Mouse (Mus musculus): Measurements from ENCODE around the gene Eif5a2. TPM values are rescaled to one million over a fixed set of nuclear protein-coding genes. Genes with fewer than 3 reads are reported as not detected.
"Not testable (repeated sequence)": the region's sequence is repeated elsewhere in the genome, so short reads cannot be mapped to it uniquely, and the experiment has no call there.

Eif5a2 gene
- polyA plus RNA-seq, 1 experiment from 2014 or later: 8.3 TPM

DNA sequence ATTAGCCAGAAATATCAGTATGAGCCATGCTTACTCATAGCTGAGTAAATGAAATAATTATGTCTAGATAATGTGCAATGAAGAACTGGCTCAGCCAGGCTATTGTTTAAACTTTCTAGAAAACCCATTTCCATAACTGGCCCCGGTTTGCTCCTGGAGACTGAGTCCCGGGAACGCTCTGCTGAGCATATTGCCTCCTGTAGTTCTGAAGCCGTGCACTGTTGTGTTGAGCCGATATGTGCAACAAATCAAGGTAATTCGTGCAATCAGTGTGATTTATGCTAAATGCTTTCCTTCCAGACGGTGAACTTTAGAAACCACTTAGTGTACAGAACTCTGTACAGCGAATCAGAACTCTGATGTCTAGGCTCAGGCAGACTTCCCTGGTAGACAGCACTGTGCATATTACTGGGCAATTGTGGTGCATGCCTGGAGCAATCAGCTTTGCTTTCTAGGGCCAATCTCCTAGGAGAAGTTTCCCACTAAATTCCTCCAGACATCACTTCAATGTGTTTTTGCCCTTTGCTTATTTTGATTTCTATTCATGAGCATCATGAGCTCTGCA, 19.8 kb upstream of the Eif5a2 start:
- 74% methylated on average over 8 of the region's 8 CpGs for WGBS
- H3K27me3 ChIP-seq (replicated peaks; ENCODE audit: control insufficient read depth, insufficient read depth, low read length): no peaks in the 10 kb centered on the region
- no peak for ATAC-seq

DNA sequence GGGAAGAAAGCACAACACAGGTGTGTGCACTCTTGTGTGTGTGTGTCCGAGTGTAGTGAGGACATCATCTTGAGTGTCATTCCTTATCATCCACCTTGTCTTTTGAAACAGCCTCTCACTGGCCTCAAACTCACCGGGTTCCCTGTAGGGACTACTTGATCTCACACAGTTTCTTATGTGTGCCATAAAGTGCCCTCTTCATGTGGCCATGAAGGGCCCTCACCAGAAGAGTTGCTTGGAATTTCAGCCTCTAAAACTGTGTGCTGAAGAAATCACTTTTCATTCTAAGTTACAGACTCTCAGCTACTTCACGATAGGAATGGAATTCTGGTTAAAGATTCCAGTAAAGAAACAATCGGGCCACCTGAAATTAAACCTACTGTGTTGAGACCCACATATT, 14.1 kb upstream of the Eif5a2 start:
- Histone ChIP-seq H3K27ac (ENCODE audit: low read length) (no peak overlapping the region), H3K9ac (replicated peaks; ENCODE audit: low read depth, low read length) (no peak overlapping the region), H3K4me1 (replicated peaks; ENCODE audit: control insufficient read depth, insufficient read depth, low read length) (no peaks in the 10 kb centered on the region), H3K4me3 (replicated peaks; ENCODE audit: low read length) (no peak overlapping the region), H3K9me3 (ENCODE audit: control insufficient read depth, low read length) (no peaks in the 10 kb centered on the region), H3K4me2 (ENCODE audit: low read length) (no peak overlapping the region), H3K27me3 (replicated peaks; ENCODE audit: control insufficient read depth, insufficient read depth, low read length) (no peaks in the 10 kb centered on the region), H3K36me3 (ENCODE audit: control insufficient read depth, insufficient read depth) (no peaks in the 10 kb centered on the region)
- 93% methylated on average over 4 of the region's 4 CpGs for WGBS
- no peak for ATAC-seq

More for the DNA sequence above, 19.8 kb upstream of the Eif5a2 start:
- Histone ChIP-seq H3K4me1 (replicated peaks; ENCODE audit: control insufficient read depth, insufficient read depth, low read length) (no peaks in the 10 kb centered on the region), H3K4me2 (ENCODE audit: low read length) (no peak overlapping the region), H3K9ac (replicated peaks; ENCODE audit: low read depth, low read length) (no peak overlapping the region), H3K36me3 (ENCODE audit: control insufficient read depth, insufficient read depth) (no peaks in the 10 kb centered on the region), H3K4me3 (replicated peaks; ENCODE audit: low read length) (no peak overlapping the region), H3K9me3 (ENCODE audit: control insufficient read depth, low read length) (no peaks in the 10 kb centered on the region), H3K27ac (ENCODE audit: low read length) (no peak overlapping the region)

DNA sequence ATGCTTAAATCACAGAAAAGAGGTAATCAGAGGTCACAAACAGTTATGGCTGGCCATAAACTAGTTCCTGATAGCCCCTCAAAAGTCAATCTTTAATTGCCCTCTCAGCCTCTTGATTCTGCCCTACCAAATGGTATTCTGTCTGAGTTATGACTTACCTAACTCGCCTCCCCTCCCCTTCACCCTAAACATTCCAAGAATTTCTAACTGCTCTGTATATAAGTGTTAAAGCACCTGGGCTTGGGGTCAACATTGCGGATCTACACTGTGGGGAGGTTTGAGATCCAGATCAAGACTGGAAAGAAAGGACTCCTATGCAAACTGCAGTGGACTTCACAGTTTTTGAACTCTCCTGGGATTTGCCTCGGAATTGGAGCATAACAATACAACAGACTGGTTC, 12.9 kb upstream of the Eif5a2 start:
- Histone ChIP-seq H3K27ac (ENCODE audit: low read length) (no peak overlapping the region), H3K27me3 (replicated peaks; ENCODE audit: control insufficient read depth, insufficient read depth, low read length) (no peaks in the 10 kb centered on the region), H3K4me3 (replicated peaks; ENCODE audit: low read length) (no peak overlapping the region), H3K9ac (replicated peaks; ENCODE audit: low read depth, low read length) (no peak overlapping the region), H3K36me3 (ENCODE audit: control insufficient read depth, insufficient read depth) (no peaks in the 10 kb centered on the region), H3K4me1 (replicated peaks; ENCODE audit: control insufficient read depth, insufficient read depth, low read length) (no peaks in the 10 kb centered on the region), H3K9me3 (ENCODE audit: control insufficient read depth, low read length) (no peaks in the 10 kb centered on the region), H3K4me2 (ENCODE audit: low read length) (no peak overlapping the region)
- WGBS: 84% methylated on average over 3 of the region's 3 CpGs
- ATAC-seq: no peak

DNA sequence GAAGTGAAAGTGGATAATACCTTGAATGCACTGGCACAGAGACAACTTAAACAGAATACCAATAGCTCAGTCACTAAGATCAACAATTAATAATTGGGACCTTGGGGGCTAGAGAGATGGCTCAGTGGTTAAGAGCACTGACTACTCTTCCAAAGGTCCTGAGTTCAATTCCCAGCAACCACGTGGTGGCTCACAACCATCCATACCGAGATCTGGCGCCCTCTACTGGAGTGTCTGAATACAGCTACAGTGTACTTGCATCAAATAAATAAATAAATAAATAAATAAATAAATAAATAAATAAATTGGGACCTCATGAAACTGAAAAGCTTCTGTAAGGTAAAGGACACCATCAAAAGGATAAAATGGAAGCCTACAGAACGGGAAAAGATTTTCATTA, 8.2 kb upstream of the Eif5a2 start:
- not testable (repeated sequence) for H3K27ac ChIP-seq (ENCODE audit: low read length); H3K9me3 ChIP-seq (ENCODE audit: control insufficient read depth, low read length)
- WGBS: 76% methylated on average over 4 of the region's 4 CpGs

DNA sequence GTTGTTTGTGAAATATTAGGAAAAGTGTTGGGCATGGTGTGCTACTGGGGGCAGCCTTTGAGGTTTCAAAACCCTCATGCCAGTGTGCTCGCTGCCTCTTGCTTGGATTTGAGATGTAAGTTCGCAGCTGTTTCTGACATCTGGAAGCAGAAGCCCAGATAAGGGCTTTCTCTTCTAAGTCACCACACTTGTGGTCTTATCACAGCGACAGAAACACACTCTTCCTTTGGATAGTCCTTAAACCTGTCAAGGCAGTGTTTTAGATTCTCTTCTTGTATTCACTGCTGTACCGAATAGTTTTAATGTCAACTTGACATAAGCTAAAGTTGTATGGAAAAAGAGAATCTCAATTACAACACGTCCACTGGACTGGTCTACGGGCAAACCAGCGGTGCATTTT, 5.7 kb upstream of the Eif5a2 start:
- no peak overlapping the region for H3K27ac ChIP-seq (ENCODE audit: low read length)
- H3K9ac ChIP-seq (replicated peaks; ENCODE audit: low read depth, low read length): no peak overlapping the region
- no peaks in the 10 kb centered on the region for H3K27me3 ChIP-seq (replicated peaks; ENCODE audit: control insufficient read depth, insufficient read depth, low read length)
- H3K4me2 ChIP-seq (ENCODE audit: low read length): no peak overlapping the region
- ATAC-seq: no peak
- WGBS: 90% methylated on average over 7 of the region's 7 CpGs
- no peaks in the 10 kb centered on the region for H3K9me3 ChIP-seq (ENCODE audit: control insufficient read depth, low read length)
- H3K4me3 ChIP-seq (replicated peaks; ENCODE audit: low read length): no peak overlapping the region
- no peaks in the 10 kb centered on the region for H3K4me1 ChIP-seq (replicated peaks; ENCODE audit: control insufficient read depth, insufficient read depth, low read length)
- no peaks in the 10 kb centered on the region for H3K36me3 ChIP-seq (ENCODE audit: control insufficient read depth, insufficient read depth)

More for the DNA sequence above, 8.2 kb upstream of the Eif5a2 start:
- H3K4me2 ChIP-seq (ENCODE audit: low read length); H3K36me3 ChIP-seq (ENCODE audit: control insufficient read depth, insufficient read depth); H3K9ac ChIP-seq (replicated peaks; ENCODE audit: low read depth, low read length); H3K27me3 ChIP-seq (replicated peaks; ENCODE audit: control insufficient read depth, insufficient read depth, low read length); H3K4me1 ChIP-seq (replicated peaks; ENCODE audit: control insufficient read depth, insufficient read depth, low read length); ATAC-seq; H3K4me3 ChIP-seq (replicated peaks; ENCODE audit: low read length): not testable (repeated sequence)

DNA sequence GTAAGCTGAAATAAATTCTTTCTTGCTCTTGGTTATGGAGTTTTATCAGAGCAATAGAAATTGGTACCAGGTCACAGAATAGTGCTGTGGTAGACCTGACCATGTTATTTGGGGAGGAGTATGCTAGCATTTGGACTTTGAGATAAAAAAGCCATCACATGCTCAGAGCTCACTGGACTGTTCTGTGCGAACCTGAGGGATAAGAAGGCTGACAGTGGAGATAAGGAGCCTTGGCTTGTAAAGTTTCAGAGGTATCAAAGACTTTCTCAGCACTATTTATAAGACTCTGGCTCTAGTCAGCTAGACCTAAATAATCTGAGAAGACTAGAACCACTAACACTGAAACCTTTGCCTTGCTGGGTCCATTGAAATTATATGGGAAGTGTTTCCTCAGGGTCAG, 5.1 kb upstream of the Eif5a2 start:
- no peak overlapping the region for H3K4me2 ChIP-seq (ENCODE audit: low read length)
- no peak overlapping the region for H3K4me3 ChIP-seq (replicated peaks; ENCODE audit: low read length)
- H3K27me3 ChIP-seq (replicated peaks; ENCODE audit: control insufficient read depth, insufficient read depth, low read length): no peaks in the 10 kb centered on the region
- no peak overlapping the region for H3K27ac ChIP-seq (ENCODE audit: low read length)
- no peak for ATAC-seq
- 90% methylated on average over 1 of the region's 1 CpGs for WGBS
- H3K36me3 ChIP-seq (ENCODE audit: control insufficient read depth, insufficient read depth): no peaks in the 10 kb centered on the region
- H3K4me1 ChIP-seq (replicated peaks; ENCODE audit: control insufficient read depth, insufficient read depth, low read length): peaks cover 5% of the 10 kb centered on the region
- no peak overlapping the region for H3K9ac ChIP-seq (replicated peaks; ENCODE audit: low read depth, low read length)
- no peaks in the 10 kb centered on the region; the same call in 1 of the 2 replicates for H3K9me3 ChIP-seq (ENCODE audit: control insufficient read depth, low read length)

DNA sequence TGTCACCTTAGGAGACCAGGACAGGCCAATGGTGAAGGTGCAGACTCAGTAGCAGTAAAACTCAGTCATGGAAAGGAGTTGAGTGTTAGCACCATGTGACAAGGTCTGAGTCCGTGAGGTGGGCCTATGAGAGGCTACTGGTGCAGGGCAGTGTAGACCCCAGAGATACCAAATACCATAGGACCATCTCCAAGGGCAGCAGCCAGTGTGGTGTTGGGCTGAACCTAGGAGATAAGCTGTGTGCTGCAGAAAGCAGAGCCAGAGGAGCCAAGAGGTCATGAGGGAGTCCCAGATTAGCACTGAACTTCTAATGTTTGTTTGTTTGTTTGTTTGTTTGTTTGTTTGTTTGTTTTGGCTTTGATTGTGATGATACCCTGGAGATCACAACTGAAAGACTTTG, 4.6 kb upstream of the Eif5a2 start:
- Histone ChIP-seq H3K9me3 (ENCODE audit: control insufficient read depth, low read length) (no peaks in the 10 kb centered on the region; the same call in 1 of the 2 replicates), H3K27ac (ENCODE audit: low read length) (no peak overlapping the region), H3K9ac (replicated peaks; ENCODE audit: low read depth, low read length) (no peak overlapping the region), H3K36me3 (ENCODE audit: control insufficient read depth, insufficient read depth) (no peaks in the 10 kb centered on the region), H3K4me3 (replicated peaks; ENCODE audit: low read length) (no peak overlapping the region), H3K27me3 (replicated peaks; ENCODE audit: control insufficient read depth, insufficient read depth, low read length) (no peaks in the 10 kb centered on the region), H3K4me2 (ENCODE audit: low read length) (no peak overlapping the region), H3K4me1 (replicated peaks; ENCODE audit: control insufficient read depth, insufficient read depth, low read length) (peaks cover 5% of the 10 kb centered on the region)
- no peak for ATAC-seq
- 81% methylated on average over 1 of the region's 1 CpGs for WGBS

DNA sequence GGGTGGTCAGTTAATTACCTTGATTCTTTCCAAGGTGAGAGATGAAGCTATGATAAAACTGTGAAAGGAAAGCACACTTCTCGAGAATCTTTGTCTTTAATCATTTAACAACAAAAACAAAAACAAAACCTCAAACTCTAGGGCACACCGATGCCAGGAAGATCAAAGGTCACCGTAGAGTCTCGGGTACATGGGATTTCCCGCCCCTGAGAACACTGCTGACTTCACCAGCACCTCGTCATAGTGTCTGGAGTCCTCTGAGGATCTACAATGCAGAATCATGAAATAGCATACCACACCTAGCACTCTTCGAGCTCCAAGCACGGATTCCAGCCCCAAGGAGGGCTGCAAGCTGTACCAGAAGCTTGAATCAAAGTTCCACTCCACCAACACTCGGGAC, 565 bp upstream of the Eif5a2 start:
- peak overlapping the region; percentile 96 for H3K4me2 ChIP-seq (ENCODE audit: low read length)
- no peak for ATAC-seq
- WGBS: 70% methylated on average over 9 of the region's 9 CpGs
- H3K4me1 ChIP-seq (replicated peaks; ENCODE audit: control insufficient read depth, insufficient read depth, low read length): peaks cover 17% of the 10 kb centered on the region
- H3K27me3 ChIP-seq (replicated peaks; ENCODE audit: control insufficient read depth, insufficient read depth, low read length): no peaks in the 10 kb centered on the region
- H3K4me3 ChIP-seq (replicated peaks; ENCODE audit: low read length): peak overlapping the region; percentile 83
- no peaks in the 10 kb centered on the region for H3K36me3 ChIP-seq (ENCODE audit: control insufficient read depth, insufficient read depth)
- H3K27ac ChIP-seq (ENCODE audit: low read length): no peak overlapping the region; the same call in 1 of the 2 replicates
- H3K9me3 ChIP-seq (ENCODE audit: control insufficient read depth, low read length): no peaks in the 10 kb centered on the region; the same call in 1 of the 2 replicates
- H3K9ac ChIP-seq (replicated peaks; ENCODE audit: low read depth, low read length): no peak overlapping the region; the same call in 1 of the 2 replicates

DNA sequence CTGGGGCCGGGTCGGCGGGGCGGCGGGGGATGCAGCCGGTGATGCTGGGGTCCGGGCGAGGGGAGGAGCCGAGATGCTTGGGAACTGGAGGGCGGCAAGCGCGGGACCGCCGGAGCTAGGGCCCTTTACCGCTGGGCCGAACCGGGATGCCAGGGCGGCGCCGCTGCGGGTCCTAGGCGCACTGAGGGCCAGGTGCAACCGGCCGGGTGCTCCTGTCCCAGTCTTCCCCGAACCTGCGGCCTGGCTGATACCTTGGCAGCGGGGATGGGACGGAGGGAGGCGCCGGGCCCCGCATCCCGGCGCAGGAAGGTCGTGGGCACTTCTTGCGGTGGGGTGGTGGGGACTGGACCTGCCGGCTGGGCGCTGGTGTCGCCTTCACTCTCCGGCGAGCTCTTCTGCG, 346 bp downstream of the Eif5a2 start:
- H3K4me2 ChIP-seq (ENCODE audit: low read length): peak overlapping the region; percentile 96
- peak overlapping the region; percentile 76 for H3K9ac ChIP-seq (replicated peaks; ENCODE audit: low read depth, low read length)
- ATAC-seq: no peak; the same call in 1 of the 2 replicates
- H3K9me3 ChIP-seq (ENCODE audit: control insufficient read depth, low read length): no peaks in the 10 kb centered on the region; the same call in 1 of the 2 replicates
- no peak overlapping the region for H3K27ac ChIP-seq (ENCODE audit: low read length)
- H3K4me3 ChIP-seq (replicated peaks; ENCODE audit: low read length): peak overlapping the region; percentile 83
- no peaks in the 10 kb centered on the region for H3K36me3 ChIP-seq (ENCODE audit: control insufficient read depth, insufficient read depth)
- under 1% methylated on average over 28 of the region's 41 CpGs for WGBS
- no peaks in the 10 kb centered on the region for H3K27me3 ChIP-seq (replicated peaks; ENCODE audit: control insufficient read depth, insufficient read depth, low read length)
- peaks cover 17% of the 10 kb centered on the region for H3K4me1 ChIP-seq (replicated peaks; ENCODE audit: control insufficient read depth, insufficient read depth, low read length)

DNA sequence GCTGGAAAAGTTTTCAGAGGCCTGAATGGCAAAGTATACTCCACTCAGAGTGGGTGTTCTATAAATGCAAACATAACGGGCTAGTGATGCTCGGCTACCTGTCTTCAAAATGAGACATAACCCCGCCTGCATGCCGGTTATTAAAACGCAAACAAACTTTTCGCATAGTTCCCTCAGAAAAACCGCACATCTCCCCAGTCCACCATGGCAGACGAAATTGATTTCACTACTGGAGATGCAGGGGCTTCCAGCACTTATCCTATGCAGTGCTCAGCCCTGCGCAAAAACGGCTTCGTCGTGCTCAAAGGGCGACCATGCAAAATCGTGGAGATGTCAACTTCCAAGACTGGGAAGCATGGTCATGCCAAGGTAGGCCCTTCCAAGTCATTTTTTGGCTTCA, 772 bp downstream of the Eif5a2 start:
- H3K27ac ChIP-seq (ENCODE audit: low read length): no peak overlapping the region
- no peaks in the 10 kb centered on the region; the same call in 1 of the 2 replicates for H3K9me3 ChIP-seq (ENCODE audit: control insufficient read depth, low read length)
- peak overlapping the region; percentile 83 for H3K4me3 ChIP-seq (replicated peaks; ENCODE audit: low read length)
- H3K27me3 ChIP-seq (replicated peaks; ENCODE audit: control insufficient read depth, insufficient read depth, low read length): no peaks in the 10 kb centered on the region
- peaks cover 17% of the 10 kb centered on the region for H3K4me1 ChIP-seq (replicated peaks; ENCODE audit: control insufficient read depth, insufficient read depth, low read length)
- ATAC-seq: no peak
- WGBS: 22% methylated on average over 14 of the region's 14 CpGs
- peak overlapping the region; percentile 96 for H3K4me2 ChIP-seq (ENCODE audit: low read length)
- H3K9ac ChIP-seq (replicated peaks; ENCODE audit: low read depth, low read length): peak overlapping the region; percentile 76
- no peaks in the 10 kb centered on the region for H3K36me3 ChIP-seq (ENCODE audit: control insufficient read depth, insufficient read depth)

Data from forebrain, embryonic 16.5 days (tissue).